Mouse (Mus musculus) heart, embryonic 13.5 days (tissue): ENCODE data around the gene Mmd2. TPM values are rescaled to one million over a fixed set of nuclear protein-coding genes. Genes with fewer than 3 reads are reported as not detected.

Experiments
- ATAC-seq: fragments of 200-750 bp; cut with Nextera tagmentation; 2 replicates; pipeline ENCODE4 v1.8.0; 2017; ENCODE audit warnings: moderate TSS enrichment; ENCODE audit not compliant: insufficient number of reproducible peaks, low FRiP score, low TSS enrichment; ENCODE audit errors: extremely low read depth
- H3K27ac ChIP-seq: fragments of 300-500 bp; sonication (generic); replicated peaks from 2 replicates; pipeline ENCODE4 v1.5.1; 2015; ENCODE audit warnings: moderate library complexity, mild to moderate bottlenecking, inconsistent platforms
- H3K27me3 ChIP-seq: fragments of 300-500 bp; sonication (generic); replicated peaks from 2 replicates; pipeline ENCODE4 v1.6.1; 2015; ENCODE audit warnings: mild to moderate bottlenecking, inconsistent platforms
- H3K36me3 ChIP-seq: fragments of 300-500 bp; sonication (generic); 2 replicates; pipeline ENCODE4 v1.6.1; 2015; ENCODE audit warnings: mild to moderate bottlenecking, inconsistent platforms
- H3K4me1 ChIP-seq: fragments of 300-500 bp; sonication (generic); 2 replicates; pipeline ENCODE4 v1.6.1; 2015; ENCODE audit warnings: inconsistent platforms
- H3K4me2 ChIP-seq: fragments of 300-500 bp; sonication (generic); 2 replicates; pipeline ENCODE4 v1.6.1; 2015; ENCODE audit warnings: inconsistent platforms, mild to moderate bottlenecking, moderate library complexity
- H3K4me3 ChIP-seq: fragments of 300-500 bp; sonication (generic); 2 replicates; pipeline ENCODE4 v1.5.1; 2015; ENCODE audit warnings: moderate library complexity, mild to moderate bottlenecking, inconsistent platforms
- H3K9ac ChIP-seq: fragments of 300-500 bp; sonication (generic); 2 replicates; pipeline ENCODE4 v1.6.1; 2015; ENCODE audit warnings: inconsistent platforms, mild to moderate bottlenecking, moderate library complexity
- H3K9me3 ChIP-seq: fragments of 300-500 bp; sonication (generic); 2 replicates; pipeline ENCODE4 v1.6.1; 2016; ENCODE audit warnings: inconsistent platforms
- WGBS: fragments of 180-500 bp; shearing (Covaris S2); methylation state at CpG from one replicate; pipeline ENCODE4 v1.1.7; 2015; ENCODE audit warnings: mixed read lengths; 5-methylcytosine and 5-hydroxymethylcytosine counted together
- polyA plus RNA-seq: library from polyadenylated mRNA; unstranded; fragments of >200 nt; fragmentation: Nextera tagmentation; extraction: Ambion mirVana; gene quantifications from 2 replicates; pipeline ENCODE4 v1.2.1, GENCODE M21; 2015

Gene Mmd2
- polyA plus RNA-seq, 1 experiment from 2014 or later = 0.24 TPM

DNA sequence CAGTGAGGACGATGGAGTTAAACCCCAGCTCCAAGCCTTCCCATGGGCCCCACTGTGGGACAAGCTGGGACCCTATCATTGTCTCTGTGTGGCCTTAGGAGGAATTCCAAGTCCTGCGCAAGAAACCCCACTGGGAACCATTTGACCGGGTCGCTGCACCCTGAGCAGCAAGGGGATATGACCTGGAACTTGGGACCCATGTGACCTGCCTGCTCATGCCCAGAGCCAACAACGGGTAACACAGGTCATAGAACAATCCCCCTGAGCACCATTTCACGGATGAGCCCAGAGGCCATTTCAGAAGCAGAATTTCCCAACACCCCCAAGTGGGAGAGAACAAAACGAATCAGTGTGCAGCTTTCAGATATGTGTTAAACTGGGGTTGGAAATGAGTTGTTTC, 4.2 kb downstream of the Mmd2 start:
- H3K27ac ChIP-seq = no peak overlapping the region
- no peak for ATAC-seq
- 77% methylated on average over 7 of the region's 7 CpGs for WGBS

DNA sequence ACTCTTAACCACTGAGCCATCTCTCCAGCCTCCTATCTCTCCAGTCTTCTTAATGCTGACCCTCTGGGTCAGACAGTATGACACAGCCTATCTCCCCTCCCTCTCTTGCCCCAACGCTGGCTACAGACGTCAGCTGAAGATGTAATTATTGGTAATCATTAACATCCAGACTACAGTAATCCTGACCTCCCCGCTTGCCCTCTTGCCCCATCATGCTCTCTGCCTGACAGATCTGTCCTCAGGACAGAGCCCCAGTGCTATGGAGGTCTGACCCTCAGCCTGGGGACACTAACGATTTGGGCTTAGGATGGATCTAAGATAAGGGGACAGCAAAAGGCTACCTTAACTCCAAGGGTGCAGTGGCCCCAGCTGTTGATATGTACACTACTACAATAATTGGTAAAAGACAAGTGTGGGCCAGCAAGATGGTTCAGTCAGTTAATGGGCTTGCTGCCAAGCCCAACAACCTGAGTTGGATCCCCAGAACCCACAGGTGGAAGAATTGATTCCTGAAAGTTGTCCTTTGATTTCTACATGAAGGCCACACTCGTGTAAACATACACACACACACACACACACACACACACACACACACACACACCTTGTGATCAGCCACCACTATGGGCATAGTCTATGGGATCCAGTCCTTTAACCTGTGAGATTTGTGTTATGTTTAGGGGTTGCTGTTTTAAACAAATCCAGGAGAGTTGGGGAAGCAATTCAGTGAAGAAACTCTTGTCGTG, 10.8 kb downstream of the Mmd2 start:
- no peak overlapping the region for H3K9ac ChIP-seq
- no peaks in the 10 kb centered on the region for H3K36me3 ChIP-seq
- no peak for ATAC-seq
- WGBS = 63% methylated on average over 6 of the region's 6 CpGs
- H3K4me1 ChIP-seq = no peaks in the 10 kb centered on the region
- no peaks in the 10 kb centered on the region for H3K9me3 ChIP-seq
- no peak overlapping the region for H3K4me3 ChIP-seq
- no peak overlapping the region for H3K4me2 ChIP-seq
- H3K27me3 ChIP-seq = 0 out of 2 replicates have a peak, but pooled peaks cover 4% of the 10 kb centered on the region
- no peak overlapping the region for H3K27ac ChIP-seq

More for the DNA sequence above, 4.2 kb downstream of the Mmd2 start:
- Histone ChIP-seq H3K9me3 (no peaks in the 10 kb centered on the region), H3K4me1 (peaks cover 10% of the 10 kb centered on the region), H3K4me2 (no peak overlapping the region), H3K36me3 (no peaks in the 10 kb centered on the region), H3K27me3 (peaks cover 46% of the 10 kb centered on the region), H3K9ac (no peak overlapping the region), H3K4me3 (no peak overlapping the region)

DNA sequence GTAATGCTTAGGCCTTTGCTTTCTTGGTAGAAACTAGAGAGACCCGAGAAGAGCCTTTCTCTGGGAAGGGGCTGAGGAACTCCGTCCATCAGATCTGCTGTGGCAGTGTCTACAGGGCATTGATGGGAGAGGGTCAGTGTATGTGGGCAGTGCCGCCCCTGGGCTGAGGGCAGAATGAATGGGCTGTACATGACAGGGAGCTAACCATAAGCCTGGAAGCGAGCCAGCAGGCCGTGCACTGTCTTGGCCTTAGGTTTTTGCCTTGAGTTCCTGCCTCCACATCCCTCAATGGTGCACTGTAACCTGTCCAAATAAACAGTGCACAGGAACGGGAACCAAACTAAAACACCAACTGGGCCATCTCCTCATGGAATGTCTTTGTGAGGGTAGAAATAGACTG, 11.9 kb downstream of the Mmd2 start:
- 70% methylated on average over 6 of the region's 6 CpGs for WGBS
- H3K4me1 ChIP-seq = no peaks in the 10 kb centered on the region
- no peak overlapping the region for H3K9ac ChIP-seq
- no peak overlapping the region for H3K4me2 ChIP-seq
- H3K36me3 ChIP-seq = no peaks in the 10 kb centered on the region
- ATAC-seq = no peak
- no peak overlapping the region for H3K4me3 ChIP-seq
- H3K9me3 ChIP-seq = no peaks in the 10 kb centered on the region
- 0 out of 2 replicates have a peak, but pooled peaks cover 4% of the 10 kb centered on the region for H3K27me3 ChIP-seq
- no peak overlapping the region for H3K27ac ChIP-seq

DNA sequence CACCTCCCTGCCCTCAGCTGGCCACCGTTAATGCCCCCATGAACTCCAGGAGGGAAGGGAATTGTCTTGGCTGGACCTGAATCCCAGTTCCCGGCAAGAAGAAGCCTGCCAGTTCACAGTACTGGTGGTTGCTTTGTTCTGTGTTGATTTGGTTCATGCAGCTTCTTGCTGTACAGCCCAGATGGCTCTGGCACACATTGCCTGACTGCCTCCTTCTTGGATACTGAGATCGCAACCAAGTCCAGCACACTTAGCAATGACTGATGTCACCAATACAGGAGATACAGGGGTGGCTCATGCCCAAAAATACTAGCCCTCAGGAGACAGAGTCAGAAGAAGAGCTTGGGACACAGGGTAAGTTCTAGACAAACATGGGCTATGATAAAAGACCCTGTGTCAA, 12.9 kb downstream of the Mmd2 start:
- no peak overlapping the region for H3K9ac ChIP-seq
- H3K27ac ChIP-seq = no peak overlapping the region
- no peak overlapping the region for H3K4me2 ChIP-seq
- 0 out of 2 replicates have a peak, but pooled peaks cover 4% of the 10 kb centered on the region for H3K27me3 ChIP-seq
- H3K9me3 ChIP-seq = no peaks in the 10 kb centered on the region
- H3K4me1 ChIP-seq = no peaks in the 10 kb centered on the region
- no peak overlapping the region for H3K4me3 ChIP-seq
- no peaks in the 10 kb centered on the region for H3K36me3 ChIP-seq
- WGBS = 71% methylated on average over 3 of the region's 3 CpGs
- ATAC-seq = no peak

DNA sequence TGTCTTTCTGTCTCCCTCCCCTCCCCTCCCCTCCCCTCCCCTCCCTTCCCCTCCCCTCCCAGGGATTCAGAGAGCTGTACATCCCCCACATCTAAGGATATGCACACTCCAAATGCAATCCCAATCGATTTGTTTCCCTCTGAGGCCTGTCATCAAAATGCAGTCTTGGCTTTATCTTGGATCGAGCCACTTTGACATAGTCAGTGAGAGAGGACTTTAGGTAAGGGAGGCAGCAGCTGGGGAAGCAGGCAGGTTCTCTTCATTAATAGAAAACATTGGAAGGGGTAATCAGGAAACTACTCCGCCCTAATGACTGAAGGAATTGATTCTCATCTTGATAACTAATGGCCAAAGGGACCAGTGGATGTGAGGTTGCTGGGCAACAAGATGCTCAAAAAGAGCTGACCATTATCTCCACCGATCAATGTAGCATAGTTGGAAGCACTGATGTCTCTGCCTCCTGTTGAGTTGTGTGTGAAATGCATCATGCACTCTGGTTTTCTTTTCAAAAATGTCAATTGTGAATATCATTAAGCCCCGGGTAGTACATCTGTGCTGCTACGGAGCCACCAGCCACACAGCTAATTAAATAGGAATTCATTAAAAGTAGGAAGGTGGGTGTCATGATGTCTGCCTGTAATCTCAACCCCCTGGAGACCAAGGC, 17.5 kb downstream of the Mmd2 start:
- Histone ChIP-seq H3K4me1 (no peaks in the 10 kb centered on the region), H3K9ac (no peak overlapping the region)

DNA sequence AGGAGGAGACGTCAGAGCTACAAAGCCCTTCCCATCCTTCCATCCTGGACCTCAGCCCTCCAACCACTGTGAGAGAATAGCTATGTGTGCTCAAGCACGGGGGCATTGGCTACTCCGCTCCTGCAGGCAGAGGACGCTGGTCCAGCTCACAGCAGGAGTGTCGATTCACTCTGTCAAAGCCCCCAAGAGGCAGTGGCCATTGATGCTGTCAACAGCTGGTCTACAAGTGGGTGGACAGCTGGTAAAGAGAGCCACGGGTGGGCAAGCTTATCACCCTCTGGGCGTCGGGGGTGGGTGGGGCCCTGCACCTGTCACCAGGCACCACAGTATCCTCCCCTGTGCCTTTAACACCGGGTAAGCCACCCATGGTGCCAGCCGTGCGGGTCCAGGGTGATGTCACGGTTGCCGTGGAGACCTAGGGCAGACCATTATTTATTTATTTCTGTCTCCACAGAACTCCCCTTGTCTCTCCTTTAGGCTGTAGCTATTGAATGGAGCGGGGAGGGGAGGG, 24.9 kb downstream of the Mmd2 start:
- WGBS = 41% methylated on average over 14 of the region's 14 CpGs
- no peak for ATAC-seq
- H3K4me2 ChIP-seq = no peak overlapping the region

More for the DNA sequence above, 17.5 kb downstream of the Mmd2 start:
- no peaks in the 10 kb centered on the region for H3K27me3 ChIP-seq
- no peaks in the 10 kb centered on the region for H3K9me3 ChIP-seq
- no peak overlapping the region for H3K4me2 ChIP-seq
- no peak overlapping the region for H3K4me3 ChIP-seq
- ATAC-seq = no peak
- no peak overlapping the region for H3K27ac ChIP-seq
- 71% methylated on average over 6 of the region's 6 CpGs for WGBS
- H3K36me3 ChIP-seq = no peaks in the 10 kb centered on the region

DNA sequence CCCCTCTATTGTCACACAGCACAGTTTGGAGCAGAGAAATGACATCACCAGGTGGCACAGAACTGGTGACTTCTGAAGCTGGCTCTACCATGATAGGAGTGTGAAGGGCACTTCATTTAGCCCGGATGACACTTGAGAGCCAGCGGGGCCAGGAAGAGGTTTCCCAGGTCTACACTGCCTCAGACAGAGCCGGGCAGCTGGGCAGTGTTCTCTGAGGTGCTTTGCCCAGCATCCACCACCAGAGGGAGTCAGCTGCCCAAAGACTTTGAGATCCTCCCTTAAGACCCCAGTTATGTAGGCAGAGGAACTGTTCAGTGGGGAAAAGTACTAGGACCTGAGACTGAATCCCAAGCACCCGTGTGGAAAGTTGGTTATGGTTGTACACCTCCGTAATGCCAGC, 27.1 kb downstream of the Mmd2 start:
- Histone ChIP-seq H3K4me1 (0 out of 2 replicates have a peak, but pooled peaks cover 3% of the 10 kb centered on the region), H3K9me3 (no peaks in the 10 kb centered on the region), H3K4me2 (no peak overlapping the region), H3K4me3 (no peak overlapping the region), H3K27me3 (peaks cover 16% of the 10 kb centered on the region; the same call in 1 of the 2 replicates), H3K9ac (no peak overlapping the region), H3K27ac (no peak overlapping the region), H3K36me3 (no peaks in the 10 kb centered on the region)
- 7% methylated on average over 5 of the region's 5 CpGs for WGBS
- ATAC-seq = no peak

More for the DNA sequence above, 24.9 kb downstream of the Mmd2 start:
- Histone ChIP-seq H3K4me1 (0 out of 2 replicates have a peak, but pooled peaks cover 3% of the 10 kb centered on the region), H3K36me3 (no peaks in the 10 kb centered on the region), H3K9ac (no peak overlapping the region), H3K27ac (no peak overlapping the region), H3K27me3 (peaks cover 16% of the 10 kb centered on the region; the same call in 1 of the 2 replicates), H3K4me3 (no peak overlapping the region), H3K9me3 (no peaks in the 10 kb centered on the region)

DNA sequence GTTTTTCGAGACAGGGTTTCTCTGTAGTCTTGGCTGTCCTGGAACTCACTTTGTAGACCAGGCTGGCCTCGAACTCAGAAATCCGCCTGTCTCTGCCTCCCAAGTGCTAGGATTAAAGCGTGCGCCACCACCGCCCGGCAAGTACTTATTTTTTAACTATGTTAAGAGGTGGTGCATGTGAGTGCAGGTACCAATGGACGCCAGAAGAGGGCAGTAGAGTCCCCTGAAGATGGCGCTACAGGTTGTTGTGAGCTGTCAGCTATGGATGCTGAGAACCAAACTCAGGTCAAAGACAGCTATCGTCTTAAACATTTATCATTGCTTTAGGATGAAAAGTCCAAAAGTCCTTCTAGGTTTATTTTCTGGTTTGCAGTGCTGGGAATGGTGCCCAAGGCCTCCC, 30.4 kb downstream of the Mmd2 start:
- Histone ChIP-seq H3K9ac (no peak overlapping the region), H3K27ac (no peak overlapping the region), H3K9me3 (no peaks in the 10 kb centered on the region), H3K27me3 (peaks cover 16% of the 10 kb centered on the region; the same call in 1 of the 2 replicates), H3K4me1 (no peaks in the 10 kb centered on the region), H3K36me3 (no peaks in the 10 kb centered on the region), H3K4me3 (no peak overlapping the region), H3K4me2 (no peak overlapping the region)
- no peak for ATAC-seq
- WGBS = 83% methylated on average over 10 of the region's 10 CpGs

DNA sequence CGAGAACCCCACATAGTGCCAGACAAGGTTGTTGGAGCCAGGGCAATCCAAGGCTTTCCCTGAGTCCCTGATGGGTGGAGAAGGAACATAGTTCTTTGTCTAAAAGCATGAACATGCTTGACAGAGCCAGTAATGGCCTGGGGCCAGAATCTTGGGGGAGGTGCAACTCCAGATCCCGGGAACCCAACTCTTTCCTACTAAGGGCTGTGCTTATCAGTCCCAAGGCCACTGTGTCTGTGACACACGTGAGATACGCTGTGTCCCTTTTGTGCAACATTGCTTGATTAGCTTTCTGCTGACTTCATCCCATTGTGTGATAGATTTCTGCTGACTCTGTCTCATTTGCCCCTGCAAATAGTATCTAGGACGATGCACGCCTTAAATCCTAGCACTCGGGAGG, 31.8 kb downstream of the Mmd2 start:
- Histone ChIP-seq H3K4me2 (no peak overlapping the region), H3K4me1 (no peaks in the 10 kb centered on the region)
- no peak for ATAC-seq

DNA sequence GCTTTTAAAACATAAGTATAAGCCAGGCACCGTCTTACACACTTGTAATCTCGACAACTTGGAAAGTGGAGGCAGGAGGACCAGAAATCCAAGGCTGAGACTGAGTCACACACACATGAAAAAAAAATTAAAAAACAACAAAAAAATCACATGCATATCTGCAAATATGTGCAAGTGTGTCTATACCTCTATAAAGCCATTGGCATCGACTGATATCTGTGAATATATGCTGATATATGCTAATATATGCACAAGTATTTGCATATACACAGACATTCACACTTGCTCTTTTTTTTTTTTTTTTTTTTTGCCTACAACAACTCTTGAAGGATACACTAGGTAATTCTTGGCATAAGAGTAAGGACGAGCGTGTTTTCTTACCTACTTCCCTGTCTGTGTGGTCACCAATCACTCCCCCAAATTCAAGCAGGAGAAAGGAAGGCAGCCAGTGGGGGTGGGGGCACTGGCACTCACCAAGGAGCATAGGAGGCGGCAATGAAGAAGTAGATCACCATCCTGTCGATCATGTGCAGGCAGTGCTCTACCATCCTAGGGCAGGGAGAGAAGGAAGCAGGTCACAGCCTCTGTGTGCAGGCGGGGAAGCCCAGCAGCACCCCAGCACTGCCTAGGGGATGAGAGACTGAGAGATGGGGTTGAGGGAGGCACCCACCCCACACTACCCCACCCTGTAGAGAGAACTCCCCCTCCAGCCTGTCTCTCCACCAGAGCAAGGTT, 34.1 kb downstream of the Mmd2 start:
- no peak for ATAC-seq
- H3K27me3 ChIP-seq = no peaks in the 10 kb centered on the region
- 72% methylated on average over 8 of the region's 8 CpGs for WGBS
- H3K27ac ChIP-seq = no peak overlapping the region
- no peak overlapping the region for H3K4me3 ChIP-seq
- H3K9me3 ChIP-seq = 0 out of 2 replicates have a peak, but pooled peaks cover 7% of the 10 kb centered on the region
- H3K4me1 ChIP-seq = no peaks in the 10 kb centered on the region
- no peaks in the 10 kb centered on the region for H3K36me3 ChIP-seq
- no peak overlapping the region for H3K9ac ChIP-seq
- no peak overlapping the region for H3K4me2 ChIP-seq

More for the DNA sequence above, 31.8 kb downstream of the Mmd2 start:
- 53% methylated on average over 7 of the region's 7 CpGs for WGBS
- Histone ChIP-seq H3K9me3 (0 out of 2 replicates have a peak, but pooled peaks cover 7% of the 10 kb centered on the region), H3K4me3 (no peak overlapping the region), H3K27ac (no peak overlapping the region), H3K36me3 (no peaks in the 10 kb centered on the region), H3K27me3 (0 out of 2 replicates have a peak, but pooled peaks cover 9% of the 10 kb centered on the region), H3K9ac (no peak overlapping the region)

DNA sequence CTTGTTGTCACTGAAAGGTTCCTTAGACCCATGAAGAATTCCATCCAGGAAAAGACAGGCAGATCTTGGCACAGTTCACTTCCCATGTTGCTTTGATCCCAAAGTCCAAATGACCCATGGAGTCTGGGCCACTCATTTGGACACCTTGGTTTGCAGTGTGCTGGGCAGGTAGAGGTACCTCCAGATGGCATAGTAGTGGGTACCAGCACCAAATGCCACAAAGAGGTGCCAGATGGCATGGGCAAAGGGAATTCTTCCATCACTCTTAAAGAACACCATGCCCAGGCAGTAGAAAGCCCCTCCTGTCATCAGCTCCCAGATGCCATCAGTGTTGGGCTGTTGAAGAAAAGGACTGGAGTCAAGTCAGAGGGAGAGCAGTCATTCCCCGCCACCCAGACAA, 44.0 kb downstream of the Mmd2 start:
- WGBS = 65% methylated on average over 1 of the region's 1 CpGs
- Histone ChIP-seq H3K4me2 (no peak overlapping the region), H3K27ac (no peak overlapping the region), H3K27me3 (no peaks in the 10 kb centered on the region), H3K9me3 (no peaks in the 10 kb centered on the region), H3K36me3 (no peaks in the 10 kb centered on the region), H3K4me1 (no peaks in the 10 kb centered on the region), H3K9ac (no peak overlapping the region), H3K4me3 (no peak overlapping the region)
- ATAC-seq = no peak
